Mouse (Mus musculus): ENCODE data around the gene Slit1.

The Slit1 gene

GRCm38 (mm10) chr19:41589026-41589425 lies 154.4 kb downstream of the Slit1 start:
- DNase-seq, result no peak

GRCm38 (mm10) chr19:41587431-41588222 lies 155.8 kb downstream of the Slit1 start:
- no peak for DNase-seq

- no peak for DNase-seq
Measured at GRCm38 (mm10) chr19:41586752-41587151, 156.7 kb downstream of the Slit1 start.

GRCm38 (mm10) chr19:41582918-41583514 lies 160.4 kb downstream of the Slit1 start:
- DNase-seq, result no peak

- no peak for DNase-seq
Measured at GRCm38 (mm10) chr19:41581706-41582420, 161.6 kb downstream of the Slit1 start, which contains the start of gene Gm340. TSS of gene Gm340 (plus strand) at chr19:41582370.

GRCm38 (mm10) chr19:41579311-41579920 lies 164.0 kb downstream of the Slit1 start:
- DNase-seq, result peak; percentile 47

GRCm38 (mm10) chr19:41577576-41577975 lies 165.9 kb downstream of the Slit1 start:
- no peak for DNase-seq

- no peak for DNase-seq
Measured at GRCm38 (mm10) chr19:41573700-41574099, 169.8 kb downstream of the Slit1 start.

GRCm38 (mm10) chr19:41568791-41569190 lies 174.7 kb downstream of the Slit1 start:
- no peak for DNase-seq

- no peak for DNase-seq
Measured at GRCm38 (mm10) chr19:41560856-41561255, 182.6 kb downstream of the Slit1 start.

- DNase-seq, result no peak
Measured at GRCm38 (mm10) chr19:41558891-41559486, 184.5 kb downstream of the Slit1 start.

- no peak for DNase-seq
Measured at GRCm38 (mm10) chr19:41557491-41557890, 186.0 kb downstream of the Slit1 start.

GRCm38 (mm10) chr19:41556981-41557380 lies 186.5 kb downstream of the Slit1 start:
- DNase-seq, result no peak
